Mouse (Mus musculus) thymus, postnatal 10 days (tissue): ENCODE results near the gene Rnase2a.
"Not testable (repeated sequence)": the region's sequence is repeated elsewhere in the genome, so short reads cannot be mapped to it uniquely, and the experiment has no call there.

Experiments used
- DNase-seq, 2 experiments: peaks; one replicate each; pipeline ENCODE4 v3.0.0; 2021; ENCODE audit warnings: low spot score in 2 of 2

Rnase2a gene

GRCm38 (mm10) chr14:51256041-51256440 lies at the start of gene Rnase2a:
Gene Rnase2a (minus strand): TSS chr14:51256112.
- DNase-seq = no peak

DNA sequence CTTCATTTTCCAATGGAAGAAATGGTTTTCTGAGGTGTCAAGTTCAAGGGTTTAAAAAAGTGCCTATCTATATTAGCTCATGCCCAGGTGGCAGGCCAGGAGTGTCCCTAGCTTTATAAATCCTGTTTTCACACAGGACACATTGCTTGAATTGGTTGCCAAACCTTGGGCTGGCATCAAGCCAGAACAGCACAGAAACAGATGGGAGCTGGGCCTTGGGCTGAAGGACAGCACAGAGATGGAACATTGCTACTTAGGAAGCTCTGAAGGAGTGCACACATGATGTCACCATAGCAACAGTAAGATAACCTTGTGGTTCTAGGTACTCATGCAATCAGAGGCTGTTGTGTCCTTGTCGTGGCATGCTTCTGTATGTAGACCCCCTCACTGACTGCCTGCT lies 35.6 kb upstream of the Rnase2a start:
- DNase-seq = no peak

- not testable (repeated sequence) for DNase-seq
Observed at GRCm38 (mm10) chr14:51278515-51278914, 22.6 kb upstream of the Rnase2a start.

- DNase-seq = no peak
Observed at GRCm38 (mm10) chr14:51268677-51269076, 12.8 kb upstream of the Rnase2a start.

GRCm38 (mm10) chr14:51266113-51266512 lies 10.2 kb upstream of the Rnase2a start:
- DNase-seq = peak in 1 of 2 experiments; percentile 46

- DNase-seq = no peak
Observed at GRCm38 (mm10) chr14:51265667-51266066, 9.8 kb upstream of the Rnase2a start.

- DNase-seq = no peak
Observed at GRCm38 (mm10) chr14:51262397-51262796, 6.5 kb upstream of the Rnase2a start.

DNA sequence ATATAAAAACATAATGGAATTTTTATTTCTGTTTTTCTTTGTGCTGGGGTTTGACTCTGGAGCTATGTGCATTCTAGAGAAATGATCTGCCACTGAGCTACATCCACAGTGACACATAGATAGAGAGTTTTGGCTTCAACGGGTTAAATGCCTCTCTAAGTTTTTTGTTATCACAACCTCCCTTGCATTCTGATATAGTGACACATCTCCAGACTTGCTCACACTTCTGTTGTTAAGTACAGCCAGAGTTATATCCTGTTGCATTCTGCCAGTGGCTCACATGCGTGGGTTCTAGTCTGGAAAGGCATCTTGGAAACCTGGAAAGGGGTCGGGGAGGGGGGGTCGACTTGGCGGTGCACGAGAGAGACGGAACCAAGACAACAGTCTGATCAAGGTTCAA lies 3.8 kb upstream of the Rnase2a start:
- DNase-seq = no peak

DNA sequence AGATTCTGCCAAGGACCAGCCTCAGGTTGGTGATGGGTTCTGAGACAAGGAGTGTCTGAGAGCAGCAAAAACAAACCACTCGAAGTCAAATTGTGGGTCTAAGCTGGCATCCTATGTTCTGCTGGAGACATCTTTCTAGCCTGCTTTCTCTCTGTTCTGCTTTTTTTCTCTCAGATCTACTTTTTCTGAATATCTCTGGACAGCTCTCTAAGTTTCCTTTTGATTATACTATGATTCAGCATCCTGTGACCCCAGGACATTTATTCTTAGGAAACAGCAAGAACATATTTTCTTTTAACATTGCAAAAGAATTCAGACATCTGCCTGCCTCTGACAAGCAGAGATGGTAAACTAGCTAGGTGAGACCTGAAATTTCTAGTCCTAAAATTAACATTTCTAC lies 2.3 kb downstream of the Rnase2a start:
- no peak for DNase-seq

- DNase-seq = not testable (repeated sequence)
Observed at GRCm38 (mm10) chr14:51252206-51252605, 3.7 kb downstream of the Rnase2a start.

DNA sequence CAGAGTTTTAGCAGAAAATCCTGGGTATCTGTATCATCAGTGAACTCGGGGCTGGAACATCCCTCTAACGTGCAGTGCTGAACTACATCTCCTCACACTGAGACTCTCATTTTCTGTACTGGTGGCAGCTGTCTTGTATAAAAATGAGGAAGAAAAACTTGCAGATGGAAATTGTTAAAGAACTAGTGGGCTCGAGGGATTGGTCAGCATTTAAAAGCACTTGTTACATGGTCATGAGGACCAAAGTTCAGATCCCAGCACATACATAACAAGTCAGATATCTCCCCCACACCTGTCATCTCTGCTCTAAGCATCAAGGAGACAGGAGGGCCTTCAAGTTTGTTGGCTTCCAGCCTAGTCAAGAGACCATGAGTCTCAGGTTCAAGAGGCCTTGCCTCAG lies 5.6 kb downstream of the Rnase2a start:
- no peak for DNase-seq

GRCm38 (mm10) chr14:51247736-51248135 lies 8.2 kb downstream of the Rnase2a start:
- no peak for DNase-seq

DNA sequence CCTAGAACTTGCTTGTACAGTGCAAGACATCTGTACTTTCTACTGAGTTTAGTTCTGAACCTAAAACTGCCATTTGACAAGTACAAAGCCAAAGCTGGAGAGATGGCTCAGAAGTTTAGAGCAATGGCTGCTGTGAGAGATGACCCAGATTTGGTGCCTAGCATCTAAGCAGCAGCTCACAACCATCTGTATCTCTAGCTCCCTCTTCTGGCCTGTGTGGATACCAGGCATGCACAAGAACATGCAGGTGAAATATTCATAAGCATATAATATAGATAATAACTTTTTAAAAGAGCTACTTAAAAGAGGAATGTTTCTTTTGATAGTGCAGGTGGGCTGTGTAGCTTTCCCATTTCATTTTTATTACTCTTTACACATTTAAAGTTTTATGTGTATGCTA lies 15.0 kb downstream of the Rnase2a start:
- peak in 1 of 2 experiments; percentile 25 for DNase-seq

DNA sequence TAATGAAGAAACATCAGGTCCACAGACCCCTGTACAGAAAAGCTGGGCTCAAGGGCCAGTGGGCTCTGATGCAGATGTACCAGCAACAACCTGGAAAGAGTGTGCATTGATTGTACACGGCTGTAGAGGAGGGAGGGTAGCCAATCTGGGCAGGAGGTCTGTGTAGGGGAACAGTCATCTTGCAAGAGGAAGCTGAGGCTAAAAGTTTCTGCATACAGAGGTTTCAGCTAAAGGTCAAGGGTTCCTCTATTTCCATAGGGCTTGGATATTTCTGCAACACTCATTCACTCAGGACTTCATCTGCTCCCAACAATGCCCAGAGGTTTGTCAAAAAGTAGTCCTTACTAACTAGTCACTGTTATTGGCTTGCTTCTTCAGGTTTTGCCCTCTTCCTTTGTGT lies 18.4 kb downstream of the Rnase2a start:
- DNase-seq = not testable (repeated sequence)

DNA sequence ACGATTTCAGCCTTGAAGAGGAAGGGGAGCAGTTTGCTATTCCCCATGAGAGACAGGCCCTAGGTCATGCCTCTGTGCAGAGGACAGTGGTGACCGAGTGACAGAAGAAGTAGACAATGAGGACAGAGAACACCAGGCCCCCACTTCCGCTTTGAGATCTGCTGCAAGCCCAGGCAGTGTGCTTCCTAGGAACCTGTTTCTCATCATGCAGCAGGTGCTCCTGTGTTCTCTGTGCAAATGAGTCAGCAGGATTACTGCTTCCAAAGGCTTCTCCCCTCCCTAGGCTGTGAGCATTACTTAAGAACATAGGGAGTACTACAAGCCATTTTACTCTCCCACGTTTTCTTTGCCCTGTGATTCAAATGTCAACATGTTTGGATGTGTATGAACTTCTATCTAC lies 26.3 kb downstream of the Rnase2a start:
- DNase-seq = not testable (repeated sequence)

DNA sequence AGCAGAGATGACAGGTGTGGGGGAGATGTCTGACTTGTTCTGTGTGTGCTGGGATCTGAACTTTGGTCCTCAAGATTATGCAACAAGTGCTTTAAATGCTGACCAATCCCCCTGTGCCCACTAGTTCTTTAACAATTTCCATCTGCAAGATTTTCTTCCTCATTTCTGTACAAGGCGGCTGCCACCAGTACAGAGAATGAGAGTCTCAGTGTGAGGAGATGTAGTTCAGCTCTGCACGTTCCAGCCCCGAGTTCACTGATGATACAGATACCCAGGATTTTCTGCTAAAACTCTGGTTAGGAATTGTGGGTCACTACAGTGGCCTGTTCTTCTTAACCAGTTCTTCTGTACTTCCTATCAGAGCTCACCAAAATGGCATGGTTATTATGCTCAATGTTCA lies 35.8 kb downstream of the Rnase2a start:
- not testable (repeated sequence) for DNase-seq
